Mouse (Mus musculus) hindbrain, postnatal 0 days (tissue): ENCODE measurements around the gene Naif1. TPM values are rescaled to one million over a fixed set of nuclear protein-coding genes. Genes with fewer than 3 reads are reported as not detected.

Experiments used
- ATAC-seq: fragments of 200-750 bp; cut with Nextera tagmentation; 2 replicates; pipeline ENCODE4 v1.8.0; 2017; ENCODE audit warnings: mild to moderate bottlenecking, moderate TSS enrichment, moderate library complexity
- DNase-seq: peaks from one replicate; pipeline ENCODE4 v3.0.0-alpha.2; 2015; ENCODE audit warnings: low spot score
- H3K27ac ChIP-seq: fragments of 300-500 bp; sonication (generic); 2 replicates; pipeline ENCODE4 v1.5.1; 2014; ENCODE audit warnings: mild to moderate bottlenecking
- H3K27me3 ChIP-seq: fragments of 300-500 bp; sonication (generic); 2 replicates; pipeline ENCODE4 v1.6.1; 2014; ENCODE audit warnings: low read length, mixed read lengths; ENCODE audit not compliant: insufficient read depth
- H3K36me3 ChIP-seq: fragments of 300-500 bp; sonication (generic); 2 replicates; pipeline ENCODE4 v1.6.1; 2014; ENCODE audit warnings: low read length, mixed read lengths; ENCODE audit not compliant: insufficient read depth
- H3K4me1 ChIP-seq: fragments of 300-500 bp; sonication (generic); 2 replicates; pipeline ENCODE4 v1.6.1; 2014; ENCODE audit warnings: antibody characterized with exemption, low read length, mixed read lengths; ENCODE audit not compliant: insufficient read depth
- H3K4me2 ChIP-seq: fragments of 300-500 bp; sonication (generic); 2 replicates; pipeline ENCODE4 v1.6.1; 2014; ENCODE audit warnings: low read depth, mild to moderate bottlenecking, low read length, moderate library complexity, mixed read lengths
- H3K4me3 ChIP-seq: fragments of 300-500 bp; sonication (generic); 2 replicates; pipeline ENCODE4 v1.5.1; 2014; ENCODE audit warnings: low read length
- H3K9ac ChIP-seq: fragments of 300-500 bp; sonication (generic); replicated peaks from 2 replicates; pipeline ENCODE4 v1.6.1; 2014; ENCODE audit warnings: mild to moderate bottlenecking, low read length, moderate library complexity, mixed read lengths
- H3K9me3 ChIP-seq: fragments of 300-500 bp; sonication (generic); 2 replicates; pipeline ENCODE4 v1.6.1; 2016; ENCODE audit warnings: low read length, mixed read lengths
- CTCF ChIP-seq: IDR thresholded peaks from 2 replicates; pipeline ENCODE4 v1.5.1; 2016; ENCODE audit warnings: antibody characterized with exemption, control low read depth, low read depth
- WGBS: fragments of 180-500 bp; shearing (Covaris S2); extraction: QIAGEN DNeasy Blood & Tissue Kit; methylation state at CpG from one replicate; pipeline ENCODE4 v1.1.7; 2014; 5-methylcytosine and 5-hydroxymethylcytosine counted together
- polyA plus RNA-seq: library from polyadenylated mRNA; unstranded; fragments of >200 nt; fragmentation: Nextera tagmentation; extraction: Ambion mirVana; gene quantifications from 2 replicates; pipeline ENCODE4 v1.2.1, GENCODE M21; 2015
- total RNA-seq: library from RNA; depleted of rRNA; stranded (reverse); fragments of >200 nt; gene quantifications from 2 replicates; pipeline ENCODE4 v1.2.3, GENCODE M21; 2014

The Naif1 gene
- total and polyA plus RNA-seq, 2 experiments from 2014 or later: 3.0 to 3.7 TPM

DNA sequence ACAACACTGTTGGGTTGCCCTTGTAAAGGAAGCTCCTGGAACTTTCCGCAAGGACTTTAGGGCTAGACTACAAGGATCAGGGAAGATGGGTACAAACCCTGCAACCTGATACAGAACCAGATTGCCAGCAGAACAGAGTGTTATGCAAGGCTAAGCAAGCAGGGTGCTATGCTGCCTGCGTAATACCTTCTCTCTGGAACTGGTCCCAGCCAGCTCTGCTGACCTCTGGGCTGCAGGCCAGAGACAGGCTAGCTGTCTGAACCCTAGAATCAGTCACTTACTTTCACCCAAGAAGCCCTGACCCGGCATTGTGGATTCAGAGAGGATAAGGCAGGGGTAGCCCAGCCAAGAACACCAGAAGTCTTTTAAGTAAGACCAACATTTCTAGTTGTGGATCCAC, 30.9 kb upstream of the Naif1 start:
- 77% methylated on average over 3 of the region's 3 CpGs for WGBS
- Histone ChIP-seq H3K4me3 (no peak overlapping the region), H3K4me1 (peaks cover 12% of the 10 kb centered on the region; the same call in 1 of the 2 replicates), H3K27ac (no peak overlapping the region), H3K4me2 (no peak overlapping the region), H3K9ac (no peak overlapping the region), H3K9me3 (no peaks in the 10 kb centered on the region), H3K36me3 (peaks cover 70% of the 10 kb centered on the region), H3K27me3 (no peaks in the 10 kb centered on the region)
- no peak for DNase-seq
- TF ChIP-seq CTCF: no peak
- ATAC-seq: no peak

DNA sequence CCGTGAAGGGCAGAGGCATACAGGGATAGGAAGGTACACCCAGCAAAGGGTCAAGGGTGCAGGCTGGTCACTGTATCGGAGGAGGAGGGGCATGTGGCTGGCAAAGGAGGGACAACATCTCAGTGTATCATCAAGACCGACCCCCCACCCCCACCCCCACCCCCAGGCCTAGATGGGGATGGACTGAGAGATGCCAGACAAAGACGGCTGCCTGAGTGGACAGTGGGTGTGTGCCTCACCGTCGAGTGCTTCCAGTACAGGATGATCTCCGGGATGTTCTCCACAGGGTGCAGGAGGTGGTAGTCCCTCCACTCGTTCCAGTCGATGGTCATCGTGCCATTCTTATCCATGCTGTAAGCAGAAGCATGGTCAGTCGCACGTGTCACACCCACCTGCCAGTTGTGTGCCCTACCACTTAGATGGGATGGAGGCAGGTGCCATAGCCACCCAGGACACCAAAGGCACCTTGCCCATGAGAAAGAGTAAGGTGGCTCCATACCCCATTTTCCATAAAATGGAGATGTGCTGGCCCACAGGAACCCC, 30.1 kb upstream of the Naif1 start:
- no peak overlapping the region for H3K9ac ChIP-seq
- H3K4me1 ChIP-seq: peaks cover 17% of the 10 kb centered on the region; the same call in 1 of the 2 replicates
- TF ChIP-seq CTCF: no peak
- ATAC-seq (no peak), DNase-seq (no peak)
- no peak overlapping the region for H3K27ac ChIP-seq
- no peaks in the 10 kb centered on the region for H3K27me3 ChIP-seq
- H3K4me3 ChIP-seq: no peak overlapping the region
- WGBS: 88% methylated on average over 12 of the region's 12 CpGs
- no peak overlapping the region for H3K4me2 ChIP-seq
- H3K9me3 ChIP-seq: no peaks in the 10 kb centered on the region
- peaks cover 62% of the 10 kb centered on the region for H3K36me3 ChIP-seq

DNA sequence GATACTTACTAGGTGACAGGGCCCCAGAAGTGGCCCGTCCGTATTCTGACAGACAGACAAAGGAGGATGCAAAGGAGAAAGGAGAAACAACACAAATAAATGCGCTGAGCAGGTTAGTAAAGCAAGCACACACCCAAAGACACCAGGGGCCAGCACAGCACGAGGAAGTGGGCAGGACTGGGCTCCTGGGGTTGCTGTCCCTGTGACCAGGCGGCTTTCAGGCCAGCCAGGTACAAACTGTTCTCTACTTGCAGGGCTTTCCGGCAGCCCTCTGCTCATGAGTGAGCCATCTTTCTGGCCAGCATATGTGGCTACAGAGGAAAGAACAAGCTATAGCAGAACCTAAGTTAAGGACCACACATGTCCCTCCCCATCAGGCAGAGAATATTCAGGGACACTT, 29.6 kb upstream of the Naif1 start:
- 84% methylated on average over 6 of the region's 6 CpGs for WGBS
- no peak for ATAC-seq
- H3K36me3 ChIP-seq: peaks cover 57% of the 10 kb centered on the region
- H3K4me3 ChIP-seq: no peak overlapping the region
- H3K27ac ChIP-seq: no peak overlapping the region
- no peaks in the 10 kb centered on the region for H3K27me3 ChIP-seq
- H3K9ac ChIP-seq: no peak overlapping the region
- no peak for DNase-seq
- peaks cover 17% of the 10 kb centered on the region; the same call in 1 of the 2 replicates for H3K4me1 ChIP-seq
- no peak for TF ChIP-seq CTCF
- H3K9me3 ChIP-seq: no peaks in the 10 kb centered on the region
- no peak overlapping the region for H3K4me2 ChIP-seq

DNA sequence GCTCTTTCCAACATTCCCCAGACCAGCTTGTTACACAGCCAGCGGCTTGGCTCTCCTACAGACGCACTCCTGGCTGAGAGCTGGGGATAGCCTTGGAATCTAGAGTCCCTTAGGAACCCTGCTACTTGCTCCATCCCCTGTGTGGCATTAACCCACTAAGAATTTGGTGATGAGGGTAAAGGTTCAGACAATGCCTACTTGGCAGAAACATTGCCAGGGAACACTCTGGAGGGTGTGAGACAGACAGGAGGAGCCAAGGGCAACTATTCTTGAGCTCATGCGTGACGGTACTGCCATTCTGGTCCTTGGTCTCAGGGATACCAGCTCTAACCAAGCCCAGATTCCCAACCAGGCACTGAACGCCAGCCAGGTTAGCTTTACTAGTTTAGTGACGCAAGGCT, 28.4 kb upstream of the Naif1 start:
- Histone ChIP-seq H3K27me3 (no peaks in the 10 kb centered on the region), H3K4me2 (no peak overlapping the region), H3K36me3 (peaks cover 46% of the 10 kb centered on the region), H3K9ac (no peak overlapping the region), H3K4me1 (peaks cover 17% of the 10 kb centered on the region; the same call in 1 of the 2 replicates), H3K27ac (no peak overlapping the region), H3K9me3 (no peaks in the 10 kb centered on the region), H3K4me3 (no peak overlapping the region)
- 90% methylated on average over 6 of the region's 6 CpGs for WGBS
- DNase-seq (no peak), ATAC-seq (no peak)
- no peak for TF ChIP-seq CTCF

DNA sequence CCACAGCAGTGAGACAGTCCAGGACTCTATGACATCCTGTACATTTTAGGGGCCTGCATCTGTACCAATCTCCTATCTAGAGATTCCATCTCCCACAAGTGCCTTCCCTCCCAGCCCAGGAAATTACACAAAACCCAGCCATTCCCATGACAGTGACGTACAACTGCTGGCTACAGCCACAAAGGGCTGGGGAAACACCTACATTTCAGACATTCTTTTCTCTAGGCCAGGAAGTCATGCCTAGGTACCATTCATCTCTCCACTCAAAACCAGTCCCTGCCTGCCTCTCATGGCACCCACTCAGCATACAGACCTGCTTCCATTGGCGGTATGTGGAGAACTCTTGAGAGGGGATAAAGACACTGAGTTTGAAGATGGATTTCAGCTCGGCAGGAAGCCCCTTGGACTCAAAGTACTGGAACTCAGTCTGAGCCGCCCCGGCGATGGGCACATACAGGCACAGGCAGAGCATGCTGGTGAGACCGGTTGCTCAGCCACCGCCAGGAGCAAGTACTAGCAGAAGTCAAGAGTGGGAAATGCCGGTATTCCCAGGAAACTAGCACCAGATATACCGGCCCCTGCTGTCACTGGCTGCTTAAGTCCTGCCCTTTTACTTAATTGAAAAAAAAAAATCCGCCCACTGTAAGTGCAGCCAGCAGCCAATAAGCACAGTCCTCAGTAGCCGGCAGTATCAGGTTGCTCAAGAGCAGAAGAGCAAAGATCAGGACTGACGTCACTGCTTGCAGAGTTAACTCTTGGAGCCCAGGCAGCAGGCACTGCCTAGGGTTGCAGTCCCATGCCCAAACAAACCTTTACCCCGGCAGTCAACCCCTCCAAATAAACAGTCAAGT, 26.6 kb upstream of the Naif1 start:
- no peaks in the 10 kb centered on the region for H3K9me3 ChIP-seq
- no peaks in the 10 kb centered on the region for H3K27me3 ChIP-seq
- peak overlapping the region; percentile 70 for H3K27ac ChIP-seq
- peak overlapping the region; percentile 58 for H3K4me2 ChIP-seq
- TF ChIP-seq CTCF: peak; percentile 22
- H3K4me1 ChIP-seq: peaks cover 18% of the 10 kb centered on the region; the same call in 1 of the 2 replicates
- ATAC-seq (peak; percentile 85), DNase-seq (peak; percentile 88)
- peak overlapping the region; percentile 45 for H3K9ac ChIP-seq
- WGBS: under 1% methylated on average over 14 of the region's 14 CpGs
- peaks cover 27% of the 10 kb centered on the region for H3K36me3 ChIP-seq
- H3K4me3 ChIP-seq: peak overlapping the region; percentile 33

DNA sequence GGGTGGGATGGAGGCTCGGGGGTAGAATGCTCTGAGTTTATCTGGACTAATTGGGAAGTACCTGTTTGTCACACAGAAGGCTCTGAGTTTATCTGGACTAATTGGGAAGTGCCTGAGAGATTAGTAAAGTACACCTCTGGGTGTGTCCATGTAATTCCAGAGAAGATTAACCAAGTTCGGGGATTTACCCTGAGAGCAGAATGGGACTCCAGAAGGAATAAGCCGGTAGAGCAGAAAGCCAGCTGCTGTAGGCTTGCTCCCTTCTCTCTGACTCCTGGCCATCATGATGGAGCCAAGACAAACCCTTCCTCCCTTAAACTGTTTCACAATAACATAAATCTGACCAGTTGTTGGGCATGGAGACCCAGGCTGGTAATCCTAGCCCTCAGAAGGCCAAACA, 25.5 kb upstream of the Naif1 start:
- H3K4me3 ChIP-seq: no peak overlapping the region
- H3K36me3 ChIP-seq: peaks cover 18% of the 10 kb centered on the region
- TF ChIP-seq CTCF: no peak
- H3K9me3 ChIP-seq: no peaks in the 10 kb centered on the region
- H3K4me2 ChIP-seq: peak overlapping the region; percentile 58; the same call in 1 of the 2 replicates
- ATAC-seq: no peak
- H3K27me3 ChIP-seq: no peaks in the 10 kb centered on the region
- no peak overlapping the region for H3K9ac ChIP-seq
- no peak for DNase-seq
- 47% methylated on average over 3 of the region's 3 CpGs for WGBS
- peak overlapping the region; percentile 70 for H3K27ac ChIP-seq
- H3K4me1 ChIP-seq: peaks cover 29% of the 10 kb centered on the region

DNA sequence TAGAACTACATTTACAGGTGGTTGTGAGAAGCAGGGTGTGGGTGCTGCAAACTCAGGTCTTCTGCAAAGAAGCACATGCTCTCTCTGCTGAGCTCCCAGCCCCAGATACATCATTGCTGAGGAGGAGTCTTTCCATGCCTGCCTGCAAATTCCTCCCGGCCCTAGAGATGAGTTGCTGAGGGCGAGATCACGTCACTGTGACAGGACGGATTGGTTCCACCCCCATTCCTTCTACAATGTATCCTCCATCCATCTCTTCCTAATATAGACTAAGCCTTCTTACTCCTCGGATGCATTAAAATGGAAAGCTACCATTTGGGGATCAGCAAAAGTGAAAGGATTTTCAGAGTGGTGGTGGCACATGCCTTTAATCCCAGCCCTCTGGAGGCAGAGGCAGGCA, 24.7 kb upstream of the Naif1 start:
- Histone ChIP-seq H3K4me1 (peaks cover 37% of the 10 kb centered on the region), H3K4me2 (no peak overlapping the region), H3K9me3 (no peaks in the 10 kb centered on the region), H3K36me3 (peaks cover 10% of the 10 kb centered on the region), H3K9ac (no peak overlapping the region), H3K27me3 (no peaks in the 10 kb centered on the region), H3K27ac (no peak overlapping the region), H3K4me3 (no peak overlapping the region)
- WGBS: 63% methylated on average over 5 of the region's 5 CpGs
- DNase-seq: no peak
- TF ChIP-seq CTCF: no peak
- no peak for ATAC-seq
